8 mouse cellular contexts compared by ENCODE assay signal in genomic region chr19:32386556-32387402, GRCm38 (mm10). TPM values are rescaled to one million over a fixed set of nuclear protein-coding genes. Genes with fewer than 3 reads are reported as not detected.
A peak's percentile ranks its signal among the peaks of the same experiment; 100 is the strongest.
DNase-seq lines count a peak whose midpoint lies in the region; ATAC-seq and TF ChIP-seq lines count a peak whose summit lies in the region.

No protein-coding gene starts in this region.

- peak; percentile 38 to 47 for DNase-seq in layer of hippocampus, adult 2 months (ENCODE audit: low spot score in 2 of 2)
- DNase-seq in layer of hippocampus, adult 9-10 months (ENCODE audit: low spot score): no peak
- DNase-seq in cerebellum, adult 8-10 months: peak; percentile 57
- peak; percentile 71 to 87 for DNase-seq in gastrocnemius, postnatal 36 days
- DNase-seq in intestine, embryonic 14.5 days (ENCODE audit: low spot score): peak; percentile 64
- DNase-seq in midbrain, postnatal 0 days (ENCODE audit: low spot score): peak; percentile 61
- DNase-seq in c-Kit-positive CD71-positive TER-119-positive erythroid progenitor cells, embryonic 14.5 days (ENCODE audit: low spot score): no peak

- H3K27ac ChIP-seq in layer of hippocampus, adult 2 months: peak overlapping the region; percentile 97
- no peak overlapping the region for H3K27ac ChIP-seq in intestine, embryonic 14.5 days (ENCODE audit: low read depth)
- no peak overlapping the region for H3K27ac ChIP-seq in limb, embryonic 13.5 days
- H3K27ac ChIP-seq in midbrain, postnatal 0 days (ENCODE audit: low read depth, low read length): peak overlapping the region; percentile 93; the same call in 1 of the 2 replicates

- H3K4me2 ChIP-seq in intestine, embryonic 14.5 days (ENCODE audit: low read length): peak overlapping the region; percentile 95
- peak overlapping the region; percentile 92 for H3K4me2 ChIP-seq in limb, embryonic 13.5 days (replicated peaks)
- peak overlapping the region; percentile 88 for H3K4me2 ChIP-seq in midbrain, postnatal 0 days (ENCODE audit: low read depth, low read length, poor library complexity, severe bottlenecking)

- no peak for TF ChIP-seq CTCF in layer of hippocampus, adult 2 months (conservative IDR thresholded peaks at IDR 0.05)
- TF ChIP-seq CTCF in midbrain, postnatal 0 days (IDR thresholded peaks at IDR 0.05): no peak

- peaks cover 11% of the 10 kb centered on the region; the same call in 1 of the 2 replicates for H3K4me1 ChIP-seq in intestine, embryonic 14.5 days (replicated peaks; ENCODE audit: control insufficient read depth, insufficient read depth, low read length)
- H3K4me1 ChIP-seq in limb, embryonic 13.5 days: peaks cover 26% of the 10 kb centered on the region
- no peaks in the 10 kb centered on the region; the same call in 1 of the 2 replicates for H3K4me1 ChIP-seq in midbrain, postnatal 0 days (ENCODE audit: insufficient read depth, low read length)

- peak overlapping the region; percentile 84; the same call in 1 of the 2 replicates for H3K9ac ChIP-seq in intestine, embryonic 14.5 days (ENCODE audit: low read length)
- H3K9ac ChIP-seq in limb, embryonic 13.5 days: peak overlapping the region; percentile 77
- peak overlapping the region; percentile 94 for H3K9ac ChIP-seq in midbrain, postnatal 0 days (replicated peaks; ENCODE audit: low read length, poor library complexity, severe bottlenecking)

- no peak for ATAC-seq in intestine, embryonic 14.5 days (replicated peaks; ENCODE audit: low FRiP score, low TSS enrichment, low read depth)
- ATAC-seq in limb, embryonic 13.5 days (ENCODE audit: low FRiP score, low read depth): no peak
- ATAC-seq in midbrain, postnatal 0 days (ENCODE audit: low FRiP score): no peak

- 20% methylated on average over 19 of the region's 19 CpGs for WGBS in intestine, embryonic 14.5 days
- WGBS in limb, embryonic 13.5 days: 22% methylated on average over 19 of the region's 19 CpGs
- WGBS in midbrain, postnatal 0 days: 19% methylated on average over 19 of the region's 19 CpGs

- intact Hi-C loops in gastrocnemius, postnatal 36 days (cut with DNase I): no loop called here

- no peaks in the 10 kb centered on the region; the same call in 1 of the 2 replicates for H3K36me3 ChIP-seq in intestine, embryonic 14.5 days (ENCODE audit: control insufficient read depth, insufficient read depth, low read length)
- H3K36me3 ChIP-seq in limb, embryonic 13.5 days: 0 out of 2 replicates have a peak, but pooled peaks cover 3% of the 10 kb centered on the region
- H3K36me3 ChIP-seq in midbrain, postnatal 0 days (ENCODE audit: insufficient read depth, low read length): no peaks in the 10 kb centered on the region

- no peaks in the 10 kb centered on the region for H3K9me3 ChIP-seq in intestine, embryonic 14.5 days (ENCODE audit: control insufficient read depth, low read length)
- no peaks in the 10 kb centered on the region for H3K9me3 ChIP-seq in limb, embryonic 13.5 days
- H3K9me3 ChIP-seq in midbrain, postnatal 0 days (ENCODE audit: low read length): no peaks in the 10 kb centered on the region

- H3K4me3 ChIP-seq in layer of hippocampus, adult 2 months: peak overlapping the region; percentile 98
- H3K4me3 ChIP-seq in intestine, embryonic 14.5 days (ENCODE audit: low read depth, low read length): peak overlapping the region; percentile 77
- H3K4me3 ChIP-seq in limb, embryonic 13.5 days: peak overlapping the region; percentile 84
- H3K4me3 ChIP-seq in midbrain, postnatal 0 days (ENCODE audit: low read depth, low read length): peak overlapping the region; percentile 84

- H3K27me3 ChIP-seq in intestine, embryonic 14.5 days (replicated peaks; ENCODE audit: control insufficient read depth, insufficient read depth, low read length): no peaks in the 10 kb centered on the region
- no peaks in the 10 kb centered on the region for H3K27me3 ChIP-seq in limb, embryonic 13.5 days
- H3K27me3 ChIP-seq in midbrain, postnatal 0 days (ENCODE audit: insufficient read depth, low read length): no peaks in the 10 kb centered on the region

RNA-seq across cellular contexts. Expression of gene Sgms1, which starts 2.7 kb away (rescaled TPM):
- total RNA-seq in layer of hippocampus, adult 2 months (2021): 10 to 100 TPM; 53.9 to 59.6 TPM
- 10 to 100 TPM; 46.3 to 50.1 TPM for total RNA-seq in gastrocnemius, postnatal 36 days (2021)
- 37.5 and 38.2 TPM in 2 replicates for polyA plus RNA-seq in intestine, embryonic 14.5 days (2014; fragmentation: Nextera tagmentation; extraction: Ambion mirVana)
- polyA plus RNA-seq in limb, embryonic 13.5 days (2015; fragmentation: Nextera tagmentation; extraction: Ambion mirVana): 31.2 and 32.0 TPM in 2 replicates
- 28.4 and 32.3 TPM in 2 replicates for total RNA-seq in midbrain, postnatal 0 days (2014; rRNA removed)
- polyA plus RNA-seq in midbrain, postnatal 0 days (2015; fragmentation: Nextera tagmentation; extraction: Ambion mirVana): 17.4 and 21.3 TPM in 2 replicates

Comparison
In these comparisons a context has a peak if more than half of its experiments do, and no peak if none do; other contexts are left out.
1. DNase-seq: peak in layer of hippocampus, adult 2 months (2 of 2), cerebellum, adult 8-10 months (single experiment), gastrocnemius, postnatal 36 days (2 of 2), intestine, embryonic 14.5 days (single experiment) and midbrain, postnatal 0 days (single experiment); none in layer of hippocampus, adult 9-10 months (single experiment) and c-Kit-positive CD71-positive TER-119-positive erythroid progenitor cells, embryonic 14.5 days (single experiment).
2. H3K27ac ChIP-seq: peak in layer of hippocampus, adult 2 months (single experiment) and midbrain, postnatal 0 days (single experiment); none in intestine, embryonic 14.5 days (single experiment) and limb, embryonic 13.5 days (single experiment).
3. Peak in every context shown above with its lines, with median percentiles within 50 percentile points of each other: H3K4me3 ChIP-seq, H3K4me2 ChIP-seq and H3K9ac ChIP-seq.